Mouse (Mus musculus) G1E (cell line): ENCODE measurements at regions not wholly inside any gene's neighbourhood (a gene's known extent, or its start where the extent isn't known, plus 50 kb on each side); places are given as distances from the start of the nearest gene placed in this dataset.

ENCODE experiments used
- ATAC-seq: 2 replicates; pipeline ENCODE4 v1.8.0; 2016; ENCODE audit warnings: mild to moderate bottlenecking; ENCODE audit not compliant: insufficient number of reproducible peaks, poor library complexity, low FRiP score, severe bottlenecking; ENCODE audit errors: extremely low read depth
- DNase-seq: peaks from one replicate; pipeline ENCODE4 v3.0.0; 2012; ENCODE audit warnings: low spot score
- H3K27me3 ChIP-seq: 2 replicates; pipeline ENCODE4 v1.6.1; 2012; ENCODE audit warnings: mild to moderate bottlenecking, low read length, inconsistent platforms; ENCODE audit not compliant: insufficient read depth
- H3K36me3 ChIP-seq: replicated peaks from 2 replicates; pipeline ENCODE3; 2012; ENCODE audit warnings: mild to moderate bottlenecking, inconsistent platforms
- H3K4me1 ChIP-seq: 2 replicates; pipeline ENCODE4 v1.6.1; 2012; ENCODE audit warnings: low read depth, low read length, inconsistent platforms, mixed read lengths; ENCODE audit not compliant: insufficient read depth
- H3K4me3 ChIP-seq: 2 replicates; pipeline ENCODE4 v1.5.1; 2012; ENCODE audit warnings: low read depth, mild to moderate bottlenecking, inconsistent platforms, low read length, moderate library complexity, mixed read lengths
- H3K9me3 ChIP-seq: replicated peaks from 2 replicates; pipeline ENCODE4 v1.6.1; 2012; ENCODE audit warnings: inconsistent platforms
- CTCF ChIP-seq: IDR thresholded peaks from 2 replicates; pipeline ENCODE4 v1.5.1; 2012; ENCODE audit warnings: low read depth, low read length, inconsistent platforms, mixed read lengths
- GATA1 ChIP-seq: IDR thresholded peaks from 2 replicates; pipeline ENCODE4 v1.6.1; 2012; ENCODE audit warnings: borderline replicate concordance, low read length, inconsistent platforms, mixed read lengths
- GATA2 ChIP-seq: IDR thresholded peaks from 2 replicates; pipeline ENCODE4 v1.6.1; 2012; ENCODE audit warnings: low read depth, low read length, inconsistent platforms, borderline replicate concordance
- POLR2AphosphoS5 ChIP-seq: IDR thresholded peaks from 2 replicates; pipeline ENCODE4 v1.6.1; 2012; ENCODE audit warnings: low read depth, low read length, inconsistent platforms; ENCODE audit not compliant: insufficient replicate concordance
- TAL1 ChIP-seq: conservative IDR thresholded peaks from 2 replicates; pipeline ENCODE4 v1.6.1; 2012; ENCODE audit warnings: low read depth, low read length, inconsistent platforms, mixed read lengths

- Histone ChIP-seq H3K4me3 (no peak overlapping the region), H3K27me3 (no peaks in the 10 kb centered on the region), H3K4me1 (no peaks in the 10 kb centered on the region), H3K9me3 (0 out of 2 replicates have a peak, but pooled peaks cover 3% of the 10 kb centered on the region), H3K36me3 (no peaks in the 10 kb centered on the region)
- no peak for DNase-seq
- ATAC-seq = no peak
- no peak for TF ChIP-seq GATA2
- TF ChIP-seq CTCF = no peak
- TF ChIP-seq POLR2AphosphoS5 = no peak
- TF ChIP-seq TAL1 = no peak
- TF ChIP-seq GATA1 = no peak
Measured at GRCm38 (mm10) chr16:63369868-63370267, 494.1 kb downstream of the Epha3 start.

GRCm38 (mm10) chr16:63371275-63371674, 492.7 kb downstream of the Epha3 start:
- no peaks in the 10 kb centered on the region for H3K4me1 ChIP-seq
- no peak for DNase-seq
- TF ChIP-seq GATA2 = no peak
- no peak for TF ChIP-seq TAL1
- TF ChIP-seq GATA1 = no peak
- TF ChIP-seq POLR2AphosphoS5 = no peak
- no peak for TF ChIP-seq CTCF
- H3K9me3 ChIP-seq = 0 out of 2 replicates have a peak, but pooled peaks cover 3% of the 10 kb centered on the region
- H3K36me3 ChIP-seq = no peaks in the 10 kb centered on the region
- H3K4me3 ChIP-seq = no peak overlapping the region
- ATAC-seq = no peak
- no peaks in the 10 kb centered on the region for H3K27me3 ChIP-seq

DNA sequence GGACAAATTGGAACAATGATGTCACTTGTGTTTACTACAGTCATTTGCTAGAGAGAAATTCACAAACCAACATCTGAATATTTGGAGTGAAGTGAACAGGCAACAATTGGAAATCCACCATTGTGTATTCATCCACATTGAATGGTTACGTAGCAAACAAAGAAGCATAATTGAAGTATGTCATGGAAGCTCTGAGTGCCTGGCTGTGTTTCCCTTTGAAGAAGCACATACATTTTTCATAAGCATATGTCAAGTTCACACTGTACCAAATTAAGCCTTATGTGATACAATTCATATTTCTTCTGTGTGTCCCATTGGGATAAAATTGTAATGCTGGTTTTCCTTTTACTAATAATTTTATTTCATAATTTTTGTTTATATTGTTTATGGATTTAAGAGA, 459.0 kb downstream of the Epha3 start:
- no peak overlapping the region for H3K4me3 ChIP-seq
- no peak for TF ChIP-seq GATA2
- TF ChIP-seq GATA1 = no peak
- no peak for TF ChIP-seq TAL1
- TF ChIP-seq POLR2AphosphoS5 = no peak
- no peak for TF ChIP-seq CTCF
- DNase-seq (no peak), ATAC-seq (no peak)
- H3K4me1 ChIP-seq = no peaks in the 10 kb centered on the region
- 0 out of 2 replicates have a peak, but pooled peaks cover 2% of the 10 kb centered on the region for H3K9me3 ChIP-seq
- no peaks in the 10 kb centered on the region for H3K36me3 ChIP-seq
- H3K27me3 ChIP-seq = no peaks in the 10 kb centered on the region

DNA sequence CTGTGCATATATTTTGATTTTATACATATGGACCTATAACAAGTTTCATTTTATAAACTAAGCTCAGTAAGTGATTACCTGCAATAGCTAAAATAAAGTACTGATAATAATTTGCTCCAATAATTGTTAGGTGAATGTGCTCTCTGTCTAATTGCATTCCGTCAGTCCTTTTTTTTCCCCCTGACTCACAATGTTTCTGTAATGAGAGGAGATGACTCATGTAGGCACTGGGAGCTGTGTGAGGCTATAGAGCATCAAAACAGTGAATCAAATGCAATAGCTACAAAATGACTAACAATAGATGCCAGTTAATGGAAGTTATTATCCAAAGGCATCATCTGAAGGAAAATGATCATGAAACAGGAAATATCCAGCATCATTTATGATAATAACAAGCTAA, 451.3 kb downstream of the Epha3 start:
- no peak for TF ChIP-seq GATA2
- DNase-seq (no peak), ATAC-seq (no peak)
- H3K27me3 ChIP-seq = no peaks in the 10 kb centered on the region
- no peaks in the 10 kb centered on the region for H3K9me3 ChIP-seq
- no peaks in the 10 kb centered on the region for H3K4me1 ChIP-seq
- no peaks in the 10 kb centered on the region for H3K36me3 ChIP-seq
- no peak overlapping the region for H3K4me3 ChIP-seq

GRCm38 (mm10) chr16:63452301-63452700, 411.7 kb downstream of the Epha3 start:
- DNase-seq (no peak), ATAC-seq (no peak)
- TF ChIP-seq GATA2 = no peak
- no peak for TF ChIP-seq GATA1
- TF ChIP-seq CTCF = no peak
- no peak for TF ChIP-seq TAL1
- no peak for TF ChIP-seq POLR2AphosphoS5
- Histone ChIP-seq H3K4me1 (no peaks in the 10 kb centered on the region), H3K4me3 (no peak overlapping the region), H3K36me3 (no peaks in the 10 kb centered on the region), H3K9me3 (no peaks in the 10 kb centered on the region), H3K27me3 (no peaks in the 10 kb centered on the region)

DNA sequence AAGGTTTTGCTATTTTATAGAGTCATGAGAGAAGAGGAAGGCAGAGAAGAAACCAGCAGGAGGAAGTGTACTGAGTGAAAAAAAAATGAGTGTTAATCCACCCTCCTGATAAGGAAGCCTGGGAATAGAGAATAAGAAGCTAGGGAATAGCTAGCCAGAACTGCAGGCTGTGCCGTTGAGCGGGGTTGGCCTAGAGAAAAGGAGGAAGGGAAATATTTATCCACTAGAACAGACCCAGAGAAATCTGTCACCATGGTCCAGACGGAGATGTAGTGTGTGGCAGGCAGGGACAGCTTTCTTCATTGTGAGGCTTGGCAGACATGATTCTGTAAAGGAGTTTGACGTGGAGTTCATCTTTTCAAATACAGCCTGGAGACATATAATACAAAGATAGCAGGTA, 397.4 kb downstream of the Epha3 start:
- Histone ChIP-seq H3K27me3 (no peaks in the 10 kb centered on the region), H3K36me3 (no peaks in the 10 kb centered on the region), H3K4me3 (no peak overlapping the region), H3K9me3 (no peaks in the 10 kb centered on the region; the same call in none of the 2 replicates), H3K4me1 (no peaks in the 10 kb centered on the region)
- no peak for TF ChIP-seq POLR2AphosphoS5
- no peak for DNase-seq
- no peak for ATAC-seq

DNA sequence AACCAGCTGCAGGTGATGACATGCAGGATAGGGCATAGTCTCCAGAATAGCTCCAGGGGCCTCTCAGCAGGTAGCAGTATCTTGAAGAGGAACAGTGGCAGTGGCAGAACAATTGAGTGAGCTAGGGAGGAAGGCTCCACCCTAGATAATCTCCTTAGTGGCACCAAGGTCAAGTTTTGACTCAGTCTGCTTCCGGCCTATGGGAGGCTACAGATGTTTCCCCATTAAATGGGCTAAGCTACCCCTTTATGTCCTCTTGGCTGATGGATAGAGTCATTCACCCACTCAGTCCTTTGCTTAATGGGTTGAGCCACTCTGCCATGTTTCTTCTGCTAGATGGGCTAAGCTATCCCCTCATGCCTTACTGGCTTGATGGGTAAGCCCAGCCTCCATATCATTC, 395.1 kb downstream of the Epha3 start:
- ATAC-seq = no peak
- Histone ChIP-seq H3K9me3 (no peaks in the 10 kb centered on the region; the same call in 1 of the 2 replicates), H3K4me3 (no peak overlapping the region), H3K27me3 (no peaks in the 10 kb centered on the region), H3K36me3 (no peaks in the 10 kb centered on the region), H3K4me1 (no peaks in the 10 kb centered on the region)
- no peak for TF ChIP-seq CTCF
- TF ChIP-seq GATA2 = no peak
- no peak for TF ChIP-seq TAL1
- TF ChIP-seq POLR2AphosphoS5 = no peak
- no peak for DNase-seq
